Mouse (Mus musculus): ENCODE measurements at regions not wholly inside any gene's neighbourhood (a gene's known extent, or its start where the extent isn't known, plus 50 kb on each side); places are given as distances from the start of the nearest gene placed in this dataset.
"Not testable (repeated sequence)": the region's sequence is repeated elsewhere in the genome, so short reads cannot be mapped to it uniquely, and the experiment has no call there.

DNA sequence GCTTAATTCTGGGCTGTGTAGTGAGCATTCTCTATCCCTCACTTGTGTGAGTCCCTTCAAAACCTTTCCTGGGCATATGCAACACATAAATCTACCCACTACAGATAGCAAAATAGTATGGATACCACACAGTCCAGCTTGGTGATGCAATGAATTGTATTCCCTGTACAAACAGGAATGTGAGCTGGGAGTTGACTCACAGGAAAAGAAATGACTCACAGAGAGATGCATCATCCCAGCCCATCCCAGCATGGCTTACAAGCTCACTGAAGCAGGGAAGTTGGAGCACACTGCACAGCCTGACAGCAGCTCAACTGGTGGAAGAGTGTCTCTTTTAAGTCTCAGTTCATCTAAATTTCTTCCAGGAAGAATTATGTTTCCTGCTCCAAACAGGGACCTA, 89.7 kb upstream of the Pwp1 start:
- not testable (repeated sequence) for TF ChIP-seq CTCF (conservative IDR thresholded peaks at IDR 0.05 in 1 of 2, IDR thresholded peaks at IDR 0.05 in 1 of 2; ENCODE audit: low read depth in 2 of 2, low read length in 2 of 2); EP300 (IDR thresholded peaks at IDR 0.05; ENCODE audit: low read length); IRF4 (IDR thresholded peaks at IDR 0.05; ENCODE audit: low read depth, low read length); POLR2A (IDR thresholded peaks at IDR 0.05; ENCODE audit: low read depth, low read length); GABPA (IDR thresholded peaks at IDR 0.05; ENCODE audit: insufficient replicate concordance, low read depth, low read length); ZNF384 (IDR thresholded peaks at IDR 0.05; ENCODE audit: low read depth, low read length); MYC (IDR thresholded peaks at IDR 0.05; ENCODE audit: low read depth, low read length); MXI1 (IDR thresholded peaks at IDR 0.05; ENCODE audit: low read depth, low read length); CHD2 (IDR thresholded peaks at IDR 0.05; ENCODE audit: low read length); ZMIZ1 (IDR thresholded peaks at IDR 0.05; ENCODE audit: low read depth, low read length)

Measured in CH12.LX (cell line).